Mouse (Mus musculus) forebrain, embryonic 14.5 days (tissue): ENCODE measurements around the gene Plin3. TPM values are rescaled to one million over a fixed set of nuclear protein-coding genes. Genes with fewer than 3 reads are reported as not detected.

Source experiments
- ATAC-seq: fragments of 200-750 bp; cut with Nextera tagmentation; 2 replicates; pipeline ENCODE4 v1.8.0; 2017; ENCODE audit warnings: mild to moderate bottlenecking, moderate library complexity
- DNase-seq: peaks from one replicate; pipeline ENCODE4 v3.0.0-alpha.2; 2015; ENCODE audit warnings: low spot score
- H3K27ac ChIP-seq: fragments of 300-500 bp; sonication (generic); 2 replicates; pipeline ENCODE4 v1.5.1; 2014; ENCODE audit warnings: low read depth, mild to moderate bottlenecking, control low read depth, low read length, moderate library complexity
- H3K27me3 ChIP-seq: fragments of 300-500 bp; sonication (generic); replicated peaks from 2 replicates; pipeline ENCODE4 v1.6.1; 2014; ENCODE audit warnings: low read length, control low read depth, mixed read lengths; ENCODE audit not compliant: control insufficient read depth, insufficient read depth
- H3K36me3 ChIP-seq: fragments of 300-500 bp; sonication (generic); 2 replicates; pipeline ENCODE4 v1.6.1; 2014; ENCODE audit warnings: low read length, control low read depth; ENCODE audit not compliant: control insufficient read depth, insufficient read depth
- H3K4me1 ChIP-seq: fragments of 300-500 bp; sonication (generic); 2 replicates; pipeline ENCODE4 v1.6.1; 2014; ENCODE audit warnings: antibody characterized with exemption, low read length, control low read depth; ENCODE audit not compliant: control insufficient read depth, insufficient read depth
- H3K4me2 ChIP-seq: fragments of 300-500 bp; sonication (generic); 2 replicates; pipeline ENCODE4 v1.6.1; 2014; ENCODE audit warnings: mild to moderate bottlenecking, control low read depth, low read length
- H3K4me3 ChIP-seq: fragments of 300-500 bp; sonication (generic); 2 replicates; pipeline ENCODE4 v1.5.1; 2014; ENCODE audit warnings: low read depth, low read length, control low read depth
- H3K9ac ChIP-seq: fragments of 300-500 bp; sonication (generic); 2 replicates; pipeline ENCODE4 v1.6.1; 2014; ENCODE audit warnings: mild to moderate bottlenecking, low read length, control low read depth, moderate library complexity
- H3K9me3 ChIP-seq: fragments of 300-500 bp; sonication (generic); replicated peaks from 2 replicates; pipeline ENCODE4 v1.6.1; 2016; ENCODE audit warnings: low read length, control low read depth, mixed read lengths; ENCODE audit not compliant: control insufficient read depth
- WGBS: fragments of 180-500 bp; shearing (Covaris S2); extraction: QIAGEN DNeasy Blood & Tissue Kit; methylation state at CpG from one replicate; pipeline ENCODE4 v1.1.7; 2014; 5-methylcytosine and 5-hydroxymethylcytosine counted together
- polyA plus RNA-seq: library from polyadenylated mRNA; unstranded; fragments of >200 nt; fragmentation: Nextera tagmentation; extraction: Ambion mirVana; gene quantifications from 2 replicates; pipeline ENCODE4 v1.2.1, GENCODE M21; 2014

Gene Plin3
- polyA plus RNA-seq, 1 experiment from 2014 or later: 17.8 TPM

DNA sequence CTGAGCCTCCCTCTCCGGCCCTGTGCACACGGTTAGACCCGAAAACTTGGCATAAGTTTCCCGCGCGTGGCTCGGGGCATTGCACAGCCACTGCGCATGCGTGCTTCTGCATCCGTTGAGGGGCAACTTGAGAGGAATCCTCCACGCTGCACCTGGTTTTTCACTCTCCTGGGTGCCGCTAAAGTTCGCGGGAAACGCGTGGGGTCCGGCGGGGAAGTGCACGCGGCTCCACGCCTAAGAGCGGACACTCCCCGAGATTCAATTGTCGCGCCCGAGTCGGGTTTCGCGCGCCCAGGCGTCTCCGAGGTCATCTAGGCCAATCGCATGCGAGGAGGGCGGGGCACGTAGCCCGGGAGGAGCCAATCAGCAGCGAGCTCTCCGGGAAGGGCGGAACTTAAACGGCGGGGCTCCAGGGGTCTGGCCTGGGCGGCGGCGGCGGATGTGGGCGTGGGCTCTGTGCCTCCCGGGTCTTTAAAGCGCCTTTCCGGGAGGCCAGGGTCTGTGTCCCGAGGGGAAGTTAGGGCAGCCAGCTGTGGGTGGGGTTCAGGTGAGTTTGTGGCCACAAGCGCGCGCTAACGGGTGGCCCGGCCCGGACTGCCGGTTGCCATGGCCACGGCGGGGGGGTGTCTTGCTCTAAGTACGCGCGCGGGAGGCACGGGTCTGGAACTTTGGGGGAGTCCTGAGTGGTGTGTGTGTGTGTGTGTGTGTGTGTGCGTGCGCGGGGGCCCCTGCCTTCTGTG, 11.3 kb upstream of the Plin3 start:
- WGBS: under 1% methylated on average over 67 of the region's 68 CpGs
- peaks cover 24% of the 10 kb centered on the region for H3K4me1 ChIP-seq

DNA sequence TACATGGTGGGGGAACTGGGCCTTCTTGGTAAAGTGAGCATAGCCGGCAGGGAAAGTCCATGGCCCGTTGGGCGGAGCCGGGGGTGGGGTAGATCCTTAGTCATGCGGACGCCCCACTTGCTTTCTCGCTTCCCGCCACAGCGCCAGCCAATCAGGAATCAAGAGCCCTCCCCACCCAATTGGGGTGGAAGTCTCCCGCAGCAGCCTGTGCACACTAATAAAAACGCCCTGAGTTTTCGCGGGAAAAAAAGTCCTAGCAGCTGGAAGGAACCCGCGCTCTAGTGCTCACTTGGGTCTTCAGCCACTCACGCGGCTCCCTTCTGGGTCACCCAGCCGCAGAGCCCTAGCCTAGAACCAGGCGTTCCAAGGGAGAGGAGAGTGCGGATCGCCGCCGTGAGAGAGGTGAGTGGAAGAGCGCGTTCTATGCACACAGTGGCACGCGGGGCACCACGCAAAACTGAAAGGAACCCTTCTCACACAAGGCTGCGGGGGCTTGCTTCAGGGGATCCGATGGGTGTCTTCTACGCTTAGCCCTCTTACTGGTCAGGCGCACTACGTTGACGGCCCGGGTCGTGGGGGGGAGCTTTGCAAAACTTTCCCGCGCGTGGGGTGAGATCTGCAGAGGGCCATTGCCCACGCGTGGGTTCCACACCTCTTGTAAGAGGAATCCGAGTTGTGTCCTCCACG, 10.6 kb upstream of the Plin3 start, which contains the start of gene Uhrf1:
Gene Uhrf1, plus strand, starts transcription at position 162 of the 687 bp plus-strand sequence.
- peak; percentile 76 for ATAC-seq
- peak within 1 kb of the TSS; percentile 88 for H3K4me2 ChIP-seq
- DNase-seq: peak; percentile 86
- peak within 1 kb of the TSS; percentile 78 for H3K27ac ChIP-seq
- under 1% methylated on average over 43 of the region's 43 CpGs for WGBS
- peaks cover 24% of the 10 kb centered on the region for H3K4me1 ChIP-seq
- H3K27me3 ChIP-seq: no peaks in the 10 kb centered on the region
- H3K9ac ChIP-seq: peak within 1 kb of the TSS; percentile 69
- peaks cover 16% of the 10 kb centered on the region; the same call in 1 of the 2 replicates for H3K36me3 ChIP-seq
- H3K9me3 ChIP-seq: no peaks in the 10 kb centered on the region
- peak within 1 kb of the TSS; percentile 76 for H3K4me3 ChIP-seq

More for the DNA sequence above, 11.3 kb upstream of the Plin3 start:
- ATAC-seq: peak; percentile 96
- Histone ChIP-seq H3K36me3 (peaks cover 21% of the 10 kb centered on the region), H3K27ac (peak overlapping the region; percentile 78), H3K4me2 (peak overlapping the region; percentile 88), H3K9me3 (no peaks in the 10 kb centered on the region), H3K27me3 (no peaks in the 10 kb centered on the region), H3K4me3 (peak overlapping the region; percentile 76), H3K9ac (peak overlapping the region; percentile 69)
- DNase-seq: peak; percentile 98

DNA sequence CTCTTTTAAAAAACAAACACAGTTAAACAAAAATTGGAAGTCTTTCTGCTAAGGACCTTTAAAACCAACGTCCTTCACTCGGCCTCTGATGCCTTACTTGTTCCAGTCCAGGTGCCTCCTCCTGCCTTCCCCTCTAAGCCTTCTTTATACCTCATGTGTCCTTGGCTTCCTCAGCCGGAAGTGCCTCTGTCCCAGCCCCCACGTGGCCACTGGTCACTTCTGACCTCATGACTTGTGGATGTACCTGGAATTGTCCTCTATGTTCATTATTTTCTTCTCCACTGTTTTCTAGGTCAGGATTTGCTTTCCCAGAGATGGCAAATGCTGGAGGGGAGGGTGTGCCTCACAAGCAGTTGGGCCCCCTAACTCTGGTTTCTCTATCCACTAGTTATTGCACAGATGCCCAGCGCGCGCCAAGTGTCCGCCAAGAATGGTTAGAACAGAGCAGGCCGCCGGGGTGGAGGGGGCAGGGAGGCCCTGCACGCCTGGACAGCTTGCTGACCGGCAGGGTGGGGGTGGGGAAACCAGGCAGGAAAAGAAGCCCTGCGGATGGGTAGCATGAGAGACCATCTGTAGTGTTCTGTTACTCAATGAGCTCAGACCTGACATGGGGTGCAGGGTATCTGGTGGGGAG, 9.8 kb upstream of the Plin3 start:
- Histone ChIP-seq H3K9ac (no peak overlapping the region), H3K27ac (peak overlapping the region; percentile 44; the same call in 1 of the 2 replicates), H3K9me3 (no peaks in the 10 kb centered on the region), H3K27me3 (no peaks in the 10 kb centered on the region), H3K36me3 (0 out of 2 replicates have a peak, but pooled peaks cover 9% of the 10 kb centered on the region), H3K4me3 (no peak overlapping the region), H3K4me1 (peaks cover 24% of the 10 kb centered on the region), H3K4me2 (peak overlapping the region; percentile 88)
- ATAC-seq (0 out of 2 replicates have a peak, but pooled peaks have one; percentile 1), DNase-seq (peak; percentile 8)
- 25% methylated on average over 13 of the region's 13 CpGs for WGBS

DNA sequence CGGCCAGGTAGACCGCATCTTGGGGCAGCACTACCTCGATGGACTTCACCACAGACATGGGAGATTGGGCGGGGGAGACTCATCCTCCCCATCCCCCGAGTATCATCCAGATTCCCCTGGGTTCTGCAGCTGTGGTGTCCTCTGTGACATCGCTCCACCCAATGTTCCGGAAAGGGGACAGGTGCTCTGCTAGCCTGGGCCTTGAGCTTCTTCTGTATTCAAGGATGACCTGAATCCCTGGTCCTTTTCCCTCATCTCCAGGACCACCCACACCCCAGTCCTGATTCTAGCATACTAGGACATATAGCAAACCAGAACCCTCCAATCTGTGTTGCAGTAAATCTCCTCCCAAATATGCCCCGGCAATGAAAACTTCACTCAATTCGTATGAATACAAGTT, 7.5 kb upstream of the Plin3 start, which contains the start of gene Arrdc5:
Gene Arrdc5, minus strand, starts transcription at position 101 of the 400 bp plus-strand sequence.
- Histone ChIP-seq H3K4me2 (no peak within 1 kb of the TSS), H3K4me1 (peaks cover 19% of the 10 kb centered on the region), H3K4me3 (no peak within 1 kb of the TSS), H3K36me3 (no peaks in the 10 kb centered on the region), H3K27me3 (no peaks in the 10 kb centered on the region), H3K27ac (no peak within 1 kb of the TSS), H3K9ac (no peak within 1 kb of the TSS), H3K9me3 (no peaks in the 10 kb centered on the region)
- ATAC-seq (no peak), DNase-seq (no peak)
- WGBS: 91% methylated on average over 9 of the region's 9 CpGs

DNA sequence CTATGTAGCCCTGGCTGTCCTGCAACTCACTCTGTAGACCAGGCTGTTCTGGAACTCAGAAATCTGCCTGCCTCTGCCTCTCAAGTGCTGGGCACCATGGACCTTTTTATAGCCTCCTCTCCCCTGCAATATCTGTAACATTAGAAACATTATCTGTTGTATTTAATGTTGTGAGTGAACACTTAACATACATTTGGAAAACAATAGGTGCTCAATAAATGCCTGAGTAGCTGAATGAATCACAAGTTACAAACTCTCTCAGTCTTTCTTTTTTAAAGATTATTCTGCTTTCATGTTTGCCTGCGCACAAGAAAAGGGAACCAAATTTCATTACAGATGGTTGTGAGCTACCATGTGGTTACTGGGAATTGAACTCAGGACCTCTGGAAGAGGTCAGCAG, 5.6 kb upstream of the Plin3 start:
- 96% methylated on average over 1 of the region's 1 CpGs for WGBS
- Histone ChIP-seq H3K4me3 (no peak overlapping the region), H3K9me3 (no peaks in the 10 kb centered on the region), H3K36me3 (no peaks in the 10 kb centered on the region), H3K27ac (no peak overlapping the region), H3K4me2 (no peak overlapping the region), H3K9ac (no peak overlapping the region), H3K4me1 (peaks cover 6% of the 10 kb centered on the region; the same call in 1 of the 2 replicates), H3K27me3 (no peaks in the 10 kb centered on the region)
- no peak for ATAC-seq
- no peak for DNase-seq

DNA sequence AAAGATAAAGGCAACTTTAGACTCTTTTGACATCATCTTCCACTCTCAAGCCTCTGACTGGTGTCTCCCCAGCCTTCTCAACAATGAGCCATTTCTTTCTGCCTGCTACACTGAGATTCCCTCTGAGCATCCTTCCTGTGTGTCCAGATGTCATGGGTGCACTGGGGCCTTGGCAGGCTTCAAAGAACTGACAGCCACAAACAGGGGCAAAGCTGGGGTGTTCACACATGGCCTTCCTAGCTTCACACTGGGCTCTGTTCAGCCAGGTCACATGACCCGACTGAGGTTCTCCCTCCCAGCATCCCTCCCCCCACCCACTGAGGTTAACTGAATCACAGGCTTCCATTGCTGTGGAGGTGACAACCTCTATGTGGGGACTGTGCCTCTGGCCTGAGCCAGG, 3.5 kb upstream of the Plin3 start:
- H3K9ac ChIP-seq: no peak overlapping the region
- no peaks in the 10 kb centered on the region for H3K36me3 ChIP-seq
- 85% methylated on average over 1 of the region's 1 CpGs for WGBS
- no peaks in the 10 kb centered on the region for H3K9me3 ChIP-seq
- H3K27ac ChIP-seq: no peak overlapping the region
- no peaks in the 10 kb centered on the region for H3K27me3 ChIP-seq
- H3K4me2 ChIP-seq: no peak overlapping the region
- H3K4me1 ChIP-seq: peaks cover 4% of the 10 kb centered on the region; the same call in 1 of the 2 replicates
- DNase-seq: no peak
- H3K4me3 ChIP-seq: no peak overlapping the region
- ATAC-seq: no peak

DNA sequence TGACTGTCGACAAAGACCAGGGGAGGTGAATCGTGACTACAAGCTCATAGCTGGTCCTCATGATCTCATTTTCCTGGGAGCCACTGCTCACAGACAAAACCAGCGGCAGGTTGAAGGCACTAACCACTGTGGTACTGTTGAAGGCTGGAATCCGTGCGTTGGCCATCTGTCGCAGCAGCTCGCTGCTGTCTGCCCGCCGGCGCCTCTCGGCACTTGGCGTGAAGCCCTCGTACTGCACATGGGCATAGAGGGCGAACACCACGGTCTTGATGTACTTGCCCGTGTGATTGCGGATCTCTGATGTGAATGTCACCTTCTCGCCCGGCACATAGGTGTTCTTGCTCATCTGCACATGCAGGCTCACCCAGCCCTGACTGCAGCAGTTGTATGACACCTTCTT, 1.6 kb upstream of the Plin3 start:
- Histone ChIP-seq H3K27ac (no peak overlapping the region), H3K36me3 (no peaks in the 10 kb centered on the region), H3K4me2 (no peak overlapping the region), H3K9me3 (no peaks in the 10 kb centered on the region), H3K4me3 (no peak overlapping the region), H3K9ac (no peak overlapping the region), H3K4me1 (peaks cover 15% of the 10 kb centered on the region), H3K27me3 (no peaks in the 10 kb centered on the region)
- DNase-seq (no peak), ATAC-seq (no peak)
- WGBS: 85% methylated on average over 19 of the region's 19 CpGs

DNA sequence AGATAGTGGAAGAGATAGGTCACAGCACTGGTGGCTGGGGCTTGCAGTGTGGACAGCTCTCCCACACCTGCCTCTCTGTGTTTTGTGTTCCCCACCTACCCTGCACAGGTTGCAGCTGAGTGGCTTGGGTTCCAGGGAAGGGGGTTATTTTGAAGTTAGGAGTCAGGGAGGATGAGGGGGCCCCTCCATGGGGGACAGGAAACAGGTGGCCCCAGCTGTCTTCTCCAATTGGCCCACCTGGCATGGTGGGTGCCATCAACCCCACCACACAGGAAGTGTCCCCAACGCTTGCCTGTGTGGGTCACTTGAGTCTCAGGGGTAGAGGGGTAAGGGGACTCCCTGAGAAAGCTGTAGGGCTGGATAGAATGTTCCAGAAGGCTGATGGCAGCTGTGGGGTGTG, 618 bp upstream of the Plin3 start:
- Histone ChIP-seq H3K36me3 (no peaks in the 10 kb centered on the region), H3K27me3 (no peaks in the 10 kb centered on the region), H3K4me1 (peaks cover 15% of the 10 kb centered on the region), H3K9me3 (no peaks in the 10 kb centered on the region), H3K4me3 (no peak overlapping the region), H3K27ac (no peak overlapping the region), H3K4me2 (no peak overlapping the region), H3K9ac (no peak overlapping the region)
- ATAC-seq (no peak), DNase-seq (no peak)
- 90% methylated on average over 1 of the region's 1 CpGs for WGBS
